Mouse (Mus musculus) B cell, adult 2 months (primary cell): ENCODE measurements around the gene Olfr1174-ps.

Source experiments
- DNase-seq, 2 experiments: peaks; one replicate each; pipeline ENCODE4 v3.0.0; 2022

Olfr1174-ps gene

DNA sequence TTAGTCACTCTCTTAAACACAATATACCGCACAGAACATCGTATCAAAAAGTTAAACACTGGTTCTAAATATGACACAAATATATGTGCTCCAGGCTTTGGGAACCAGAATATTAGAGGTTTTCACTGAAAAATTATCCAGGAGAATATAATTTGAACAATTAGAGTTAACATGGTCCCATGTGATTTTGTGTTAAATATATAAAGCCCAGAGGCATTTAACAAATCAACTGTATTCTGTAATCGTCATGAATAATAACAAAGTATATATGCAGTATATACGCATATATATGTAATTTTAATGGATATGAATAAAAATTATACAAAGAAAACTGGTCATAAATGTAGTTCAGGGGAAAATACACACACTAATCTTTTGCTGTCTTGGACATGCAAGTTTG lies at the start of gene Olfr1174-ps:
Gene Olfr1174-ps (minus strand): TSS at position 101 of the 400 bp plus-strand sequence.
- DNase-seq, result no peak

GRCm38 (mm10) chr2:88356304-88356703 lies 41.4 kb upstream of the Olfr1174-ps start:
- no peak for DNase-seq

GRCm38 (mm10) chr2:88346392-88346791 lies 31.5 kb upstream of the Olfr1174-ps start, which contains the start of gene Olfr1177-ps:
Gene Olfr1177-ps (minus strand): TSS chr2:88346492.
- no peak for DNase-seq

- DNase-seq, result no peak
These were observed 21.5 kb upstream of the Olfr1174-ps start, which contains the start of gene Olfr1176 for GRCm38 (mm10) chr2:88336421-88336820. Gene Olfr1176 (plus strand): TSS chr2:88336721.

DNA sequence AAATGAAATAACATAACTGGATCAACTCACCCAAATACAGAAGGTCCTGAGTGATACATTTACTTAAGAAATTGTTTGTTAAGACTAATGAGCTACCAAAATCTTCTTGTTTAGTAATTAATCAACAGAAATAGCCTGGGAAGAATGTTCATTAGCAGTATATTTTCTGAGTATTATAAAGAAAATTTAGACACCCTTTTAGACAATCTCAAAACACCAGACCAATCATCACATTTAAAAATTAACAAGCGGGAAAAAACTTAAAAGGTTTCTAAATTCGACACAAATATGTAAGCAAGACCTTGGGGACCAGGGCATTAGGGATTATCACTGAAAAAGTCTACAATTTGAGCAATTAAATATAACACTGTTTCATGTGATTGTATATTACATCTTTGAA lies 12.2 kb upstream of the Olfr1174-ps start, which contains the start of gene Olfr1175-ps:
Gene Olfr1175-ps (minus strand): TSS at position 101 of the 400 bp plus-strand sequence.
- DNase-seq, result no peak

GRCm38 (mm10) chr2:88279775-88280174 lies 35.2 kb downstream of the Olfr1174-ps start, which contains the start of gene Olfr1173:
Gene Olfr1173 (minus strand): TSS chr2:88279875.
- no peak for DNase-seq
